Mouse (Mus musculus): ENCODE measurements around the gene Polr2i. TPM values are rescaled to one million over a fixed set of nuclear protein-coding genes. Genes with fewer than 3 reads are reported as not detected.
A peak's percentile ranks its signal among the peaks of the same experiment; 100 is the strongest.

Polr2i gene
- polyA plus RNA-seq, 1 experiment from 2014 or later: 112 TPM

DNA sequence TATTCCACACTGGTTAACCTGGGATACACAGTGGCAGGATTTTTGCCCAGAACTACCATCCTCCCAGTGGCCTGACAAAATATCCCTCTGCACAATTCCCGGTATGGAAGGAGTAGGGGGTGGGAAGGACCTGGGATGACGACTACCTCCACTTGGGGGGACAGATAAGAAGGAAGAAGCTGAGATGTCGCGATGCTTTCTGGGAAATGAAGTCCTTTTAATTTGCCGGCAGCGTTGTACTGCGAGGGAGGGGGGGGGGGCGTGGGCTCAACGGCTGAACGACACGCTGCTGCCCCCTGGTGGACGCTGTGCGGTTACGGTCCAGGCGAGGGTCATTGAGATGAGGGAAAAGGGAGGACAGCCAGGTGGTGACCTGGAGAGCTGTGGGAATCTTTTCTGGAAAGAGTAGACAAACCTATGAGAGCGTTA lies 15.0 kb upstream of the Polr2i start:
- Histone ChIP-seq H3K4me3 (ENCODE audit: low read length) (peak overlapping the region; percentile 30), H3K9me3 (replicated peaks; ENCODE audit: control insufficient read depth, low read length) (no peaks in the 10 kb centered on the region), H3K36me3 (ENCODE audit: control insufficient read depth, insufficient read depth) (no peaks in the 10 kb centered on the region), H3K9ac (ENCODE audit: low read length) (peak overlapping the region; percentile 58; the same call in 1 of the 2 replicates), H3K27ac (ENCODE audit: low read length) (no peak overlapping the region), H3K27me3 (ENCODE audit: control insufficient read depth, insufficient read depth, low read length) (no peaks in the 10 kb centered on the region), H3K4me2 (ENCODE audit: low read depth, low read length) (peak overlapping the region; percentile 65), H3K4me1 (ENCODE audit: control insufficient read depth, insufficient read depth, low read length) (peaks cover 12% of the 10 kb centered on the region)
- peak; percentile 63 for ATAC-seq (replicated peaks; ENCODE audit: extremely low read depth, insufficient read depth, low FRiP score)
- under 1% methylated on average over 15 of the region's 16 CpGs for WGBS

DNA sequence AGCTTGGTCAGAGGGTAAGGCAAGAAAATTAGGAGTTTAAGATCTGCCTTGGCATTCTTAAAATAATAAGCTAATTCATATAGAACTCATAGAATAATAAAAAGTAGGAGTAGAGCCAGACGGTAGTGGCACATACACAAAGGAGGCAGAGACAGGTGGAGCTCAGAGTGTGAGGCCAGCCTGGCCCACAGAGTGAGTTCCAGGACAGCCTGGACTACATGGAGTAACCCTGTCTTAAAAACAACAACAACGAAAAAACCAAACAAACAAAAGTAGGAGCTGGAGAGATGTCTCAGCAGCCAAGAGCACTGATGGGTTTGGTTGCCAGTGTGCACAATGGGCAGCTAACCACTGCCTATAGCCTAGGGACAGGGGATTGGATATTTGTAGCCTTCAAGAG lies 14.5 kb upstream of the Polr2i start:
- 52% methylated on average over 2 of the region's 2 CpGs for WGBS
- Histone ChIP-seq H3K27ac (ENCODE audit: low read length) (no peak overlapping the region), H3K4me3 (ENCODE audit: low read length) (no peak overlapping the region), H3K36me3 (ENCODE audit: control insufficient read depth, insufficient read depth) (no peaks in the 10 kb centered on the region), H3K9ac (ENCODE audit: low read length) (no peak overlapping the region), H3K4me2 (ENCODE audit: low read depth, low read length) (no peak overlapping the region), H3K4me1 (ENCODE audit: control insufficient read depth, insufficient read depth, low read length) (peaks cover 12% of the 10 kb centered on the region), H3K9me3 (replicated peaks; ENCODE audit: control insufficient read depth, low read length) (no peaks in the 10 kb centered on the region), H3K27me3 (ENCODE audit: control insufficient read depth, insufficient read depth, low read length) (no peaks in the 10 kb centered on the region)
- no peak for ATAC-seq (replicated peaks; ENCODE audit: extremely low read depth, insufficient read depth, low FRiP score)

DNA sequence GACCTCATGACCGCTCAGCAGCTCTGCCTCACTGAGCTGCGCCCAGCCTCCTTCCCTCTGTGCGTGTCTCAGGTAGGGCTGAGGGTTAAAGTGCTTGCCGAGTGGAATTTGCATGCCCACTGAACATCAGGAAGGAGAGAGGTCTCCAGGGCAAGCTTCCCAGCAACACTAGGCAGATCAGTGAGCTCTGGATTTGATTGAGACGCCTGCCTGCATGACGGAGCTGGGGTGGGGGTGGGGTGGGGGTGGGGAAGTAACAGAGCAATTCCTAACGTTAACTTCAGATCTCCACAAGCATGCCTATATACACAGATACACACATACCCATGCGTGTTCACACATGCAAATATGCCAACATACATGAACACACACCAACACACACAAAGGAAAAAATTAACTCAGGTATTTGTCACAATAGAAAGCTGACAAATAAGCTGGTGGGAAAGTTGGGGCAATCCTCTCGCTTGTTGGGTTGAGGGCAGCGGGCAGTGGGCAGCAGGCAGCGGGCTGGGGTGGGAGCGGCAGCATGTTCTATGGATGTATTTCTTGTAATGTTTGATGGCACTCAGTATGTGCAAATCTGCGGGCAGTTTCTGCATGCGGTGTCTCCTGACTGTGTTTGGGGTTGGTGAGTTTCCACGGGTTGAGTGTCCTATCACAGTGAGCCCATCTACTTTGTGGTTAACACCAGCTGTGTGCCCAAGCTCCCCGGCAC lies 12.3 kb upstream of the Polr2i start:
- Histone ChIP-seq H3K9me3 (replicated peaks; ENCODE audit: control insufficient read depth, low read length) (no peaks in the 10 kb centered on the region), H3K4me3 (ENCODE audit: low read length) (peak overlapping the region; percentile 59), H3K27me3 (ENCODE audit: control insufficient read depth, insufficient read depth, low read length) (no peaks in the 10 kb centered on the region), H3K36me3 (ENCODE audit: control insufficient read depth, insufficient read depth) (peaks cover 15% of the 10 kb centered on the region), H3K4me1 (ENCODE audit: control insufficient read depth, insufficient read depth, low read length) (peaks cover 12% of the 10 kb centered on the region), H3K4me2 (ENCODE audit: low read depth, low read length) (peak overlapping the region; percentile 94), H3K27ac (ENCODE audit: low read length) (peak overlapping the region; percentile 77), H3K9ac (ENCODE audit: low read length) (peak overlapping the region; percentile 75)
- ATAC-seq (replicated peaks; ENCODE audit: extremely low read depth, insufficient read depth, low FRiP score): peak; percentile 68
- WGBS: 2% methylated on average over 16 of the region's 16 CpGs

DNA sequence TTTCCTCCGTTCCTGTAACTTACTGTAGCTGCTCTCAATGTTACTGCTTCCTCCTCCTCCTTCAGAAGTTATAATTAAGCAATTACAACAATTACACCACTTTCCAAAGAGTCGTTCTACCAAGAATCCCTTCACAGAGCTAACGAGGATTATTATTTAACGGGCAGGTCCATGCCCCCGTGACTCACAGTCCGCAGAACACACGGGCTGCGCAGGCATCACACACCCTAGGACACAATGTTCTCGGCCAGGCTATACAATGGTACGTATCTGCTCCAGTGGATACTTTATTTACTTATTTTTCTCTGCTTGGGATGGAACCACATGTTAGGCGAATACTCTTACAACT lies 11.8 kb upstream of the Polr2i start:
- peaks cover 12% of the 10 kb centered on the region for H3K4me1 ChIP-seq (ENCODE audit: control insufficient read depth, insufficient read depth, low read length)
- peak; percentile 14; the same call in 1 of the 2 replicates for ATAC-seq (replicated peaks; ENCODE audit: extremely low read depth, insufficient read depth, low FRiP score)
- peak overlapping the region; percentile 94 for H3K4me2 ChIP-seq (ENCODE audit: low read depth, low read length)
- WGBS: 25% methylated on average over 11 of the region's 11 CpGs
- no peaks in the 10 kb centered on the region for H3K9me3 ChIP-seq (replicated peaks; ENCODE audit: control insufficient read depth, low read length)
- peaks cover 16% of the 10 kb centered on the region for H3K36me3 ChIP-seq (ENCODE audit: control insufficient read depth, insufficient read depth)
- H3K9ac ChIP-seq (ENCODE audit: low read length): peak overlapping the region; percentile 75
- peak overlapping the region; percentile 77 for H3K27ac ChIP-seq (ENCODE audit: low read length)
- peak overlapping the region; percentile 59 for H3K4me3 ChIP-seq (ENCODE audit: low read length)
- no peaks in the 10 kb centered on the region for H3K27me3 ChIP-seq (ENCODE audit: control insufficient read depth, insufficient read depth, low read length)

DNA sequence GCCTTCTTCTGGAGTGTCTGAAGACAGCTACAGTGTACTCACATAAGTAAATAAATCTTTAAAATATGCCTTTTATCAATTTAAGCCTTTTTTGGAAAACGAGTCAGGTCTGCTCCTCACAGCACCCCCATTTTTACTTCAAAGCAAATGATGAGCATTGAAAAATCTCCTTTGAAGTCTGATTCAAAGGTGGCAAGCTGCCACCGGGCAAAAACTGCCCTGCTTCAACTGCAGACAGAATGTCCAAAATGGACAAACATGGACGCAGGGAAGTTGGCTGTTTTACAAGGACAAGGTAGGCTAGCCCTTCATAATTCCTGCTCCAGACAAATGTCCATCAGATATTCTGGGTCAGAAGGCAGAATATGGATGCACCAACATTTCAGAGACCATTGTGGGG lies 10.3 kb upstream of the Polr2i start:
- Histone ChIP-seq H3K4me2 (ENCODE audit: low read depth, low read length) (no peak overlapping the region), H3K27me3 (ENCODE audit: control insufficient read depth, insufficient read depth, low read length) (no peaks in the 10 kb centered on the region), H3K9me3 (replicated peaks; ENCODE audit: control insufficient read depth, low read length) (no peaks in the 10 kb centered on the region), H3K4me3 (ENCODE audit: low read length) (no peak overlapping the region), H3K4me1 (ENCODE audit: control insufficient read depth, insufficient read depth, low read length) (peaks cover 10% of the 10 kb centered on the region), H3K36me3 (ENCODE audit: control insufficient read depth, insufficient read depth) (peaks cover 27% of the 10 kb centered on the region), H3K9ac (ENCODE audit: low read length) (no peak overlapping the region), H3K27ac (ENCODE audit: low read length) (no peak overlapping the region)
- 84% methylated on average over 3 of the region's 3 CpGs for WGBS
- ATAC-seq (replicated peaks; ENCODE audit: extremely low read depth, insufficient read depth, low FRiP score): no peak

DNA sequence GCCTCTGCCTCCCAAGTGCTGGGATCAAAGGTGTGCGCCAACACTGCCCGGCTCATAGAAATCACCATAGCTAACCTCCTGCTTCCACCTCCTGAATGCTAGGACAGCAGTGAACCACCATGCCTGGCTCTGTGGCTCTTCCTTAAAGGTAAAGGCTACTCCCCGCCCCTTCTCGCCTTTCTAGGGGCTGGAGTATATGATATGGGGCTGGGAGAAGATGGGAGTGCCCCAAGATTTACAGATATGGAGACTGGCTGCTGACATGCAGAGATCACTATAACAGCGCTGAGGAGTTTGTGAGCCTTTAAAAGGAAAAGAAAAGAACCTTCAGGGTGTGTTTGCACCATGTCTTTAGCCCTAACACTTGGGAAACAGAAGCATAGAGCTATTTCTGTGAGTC lies 9.5 kb upstream of the Polr2i start:
- Histone ChIP-seq H3K4me1 (ENCODE audit: control insufficient read depth, insufficient read depth, low read length) (peaks cover 7% of the 10 kb centered on the region), H3K9me3 (replicated peaks; ENCODE audit: control insufficient read depth, low read length) (no peaks in the 10 kb centered on the region), H3K9ac (ENCODE audit: low read length) (no peak overlapping the region), H3K36me3 (ENCODE audit: control insufficient read depth, insufficient read depth) (peaks cover 30% of the 10 kb centered on the region), H3K4me3 (ENCODE audit: low read length) (no peak overlapping the region), H3K27ac (ENCODE audit: low read length) (no peak overlapping the region), H3K4me2 (ENCODE audit: low read depth, low read length) (no peak overlapping the region), H3K27me3 (ENCODE audit: control insufficient read depth, insufficient read depth, low read length) (no peaks in the 10 kb centered on the region)
- WGBS: 92% methylated on average over 5 of the region's 5 CpGs
- ATAC-seq (replicated peaks; ENCODE audit: extremely low read depth, insufficient read depth, low FRiP score): no peak

DNA sequence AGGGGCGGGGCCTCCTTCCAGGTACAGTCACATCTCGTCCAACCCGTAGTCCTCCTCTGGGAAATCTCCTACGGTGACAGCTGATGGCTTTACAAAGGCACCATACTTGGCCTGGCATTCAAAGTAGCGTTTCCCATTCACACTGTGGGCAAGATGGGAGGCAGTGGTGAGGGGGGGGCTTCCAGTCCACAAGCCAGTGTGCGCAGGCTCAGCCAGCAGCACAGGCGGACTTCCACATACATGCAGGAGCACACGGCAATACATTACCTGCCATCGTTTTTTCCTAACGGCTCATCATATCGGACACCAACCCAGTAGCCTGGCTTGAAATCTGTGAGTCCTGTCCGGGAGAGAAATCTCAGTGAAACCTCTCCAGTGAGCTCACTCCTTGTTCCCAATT lies 7.5 kb upstream of the Polr2i start:
- Histone ChIP-seq H3K9me3 (replicated peaks; ENCODE audit: control insufficient read depth, low read length) (no peaks in the 10 kb centered on the region), H3K36me3 (ENCODE audit: control insufficient read depth, insufficient read depth) (peaks cover 32% of the 10 kb centered on the region), H3K27me3 (ENCODE audit: control insufficient read depth, insufficient read depth, low read length) (no peaks in the 10 kb centered on the region)

DNA sequence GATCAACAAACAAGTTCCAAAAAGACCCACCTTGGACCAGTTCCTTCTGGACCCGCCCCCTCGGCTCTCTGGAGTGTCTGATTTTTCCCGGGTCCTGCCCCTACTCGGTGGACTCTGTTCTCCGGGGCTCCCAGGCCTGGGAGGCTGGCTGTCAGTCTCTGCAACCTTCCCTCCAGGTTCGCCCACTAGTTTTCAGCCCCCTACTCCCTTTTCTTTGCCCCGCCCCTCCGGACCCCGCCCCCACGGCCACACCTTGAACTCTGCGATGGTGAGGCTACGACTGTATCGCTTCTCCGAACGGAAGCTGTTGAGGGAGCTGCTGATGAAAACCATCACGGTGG lies 450 bp upstream of the Polr2i start:
- Histone ChIP-seq H3K9ac (ENCODE audit: low read length) (peak overlapping the region; percentile 63), H3K4me2 (ENCODE audit: low read depth, low read length) (peak overlapping the region; percentile 82), H3K4me3 (ENCODE audit: low read length) (peak overlapping the region; percentile 75), H3K4me1 (ENCODE audit: control insufficient read depth, insufficient read depth, low read length) (peaks cover 10% of the 10 kb centered on the region), H3K36me3 (ENCODE audit: control insufficient read depth, insufficient read depth) (peaks cover 13% of the 10 kb centered on the region), H3K27ac (ENCODE audit: low read length) (no peak overlapping the region), H3K27me3 (ENCODE audit: control insufficient read depth, insufficient read depth, low read length) (no peaks in the 10 kb centered on the region), H3K9me3 (replicated peaks; ENCODE audit: control insufficient read depth, low read length) (no peaks in the 10 kb centered on the region)
- ATAC-seq (replicated peaks; ENCODE audit: extremely low read depth, insufficient read depth, low FRiP score): no peak
- WGBS: under 1% methylated on average over 16 of the region's 16 CpGs

More for the DNA sequence above, 7.5 kb upstream of the Polr2i start:
- Histone ChIP-seq H3K9ac (ENCODE audit: low read length) (no peak overlapping the region), H3K4me2 (ENCODE audit: low read depth, low read length) (no peak overlapping the region), H3K4me1 (ENCODE audit: control insufficient read depth, insufficient read depth, low read length) (peaks cover 4% of the 10 kb centered on the region), H3K27ac (ENCODE audit: low read length) (no peak overlapping the region), H3K4me3 (ENCODE audit: low read length) (no peak overlapping the region)
- WGBS: 92% methylated on average over 12 of the region's 12 CpGs
- no peak for ATAC-seq (replicated peaks; ENCODE audit: extremely low read depth, insufficient read depth, low FRiP score)

DNA sequence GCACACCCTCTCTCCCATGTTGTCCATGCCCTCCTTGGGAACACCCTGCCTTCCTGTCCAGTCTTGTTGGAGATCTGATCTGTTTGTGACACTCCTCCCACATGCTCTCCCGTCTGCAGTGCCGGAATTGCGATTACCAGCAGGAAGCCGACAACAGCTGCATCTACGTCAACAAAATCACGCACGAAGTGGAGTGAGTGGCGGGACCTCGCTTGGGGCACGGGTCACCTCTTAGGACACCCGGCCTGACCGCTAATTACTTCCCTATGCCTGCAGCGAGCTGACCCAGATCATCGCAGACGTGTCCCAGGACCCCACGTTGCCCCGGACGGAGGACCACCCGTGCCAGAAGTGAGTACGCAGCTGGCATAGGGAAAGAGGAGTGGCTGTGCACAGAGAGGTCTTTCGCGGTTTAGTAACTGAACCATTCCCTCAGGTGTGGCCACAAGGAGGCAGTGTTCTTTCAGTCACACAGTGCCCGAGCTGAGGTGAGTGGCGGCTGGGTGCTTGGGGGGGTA lies 942 bp downstream of the Polr2i start:
- H3K4me2 ChIP-seq (ENCODE audit: low read depth, low read length): peak overlapping the region; percentile 83
- H3K27me3 ChIP-seq (ENCODE audit: control insufficient read depth, insufficient read depth, low read length): no peaks in the 10 kb centered on the region
- H3K9ac ChIP-seq (ENCODE audit: low read length): peak overlapping the region; percentile 83
- 0 out of 2 replicates have a peak, but pooled peaks cover 8% of the 10 kb centered on the region for H3K36me3 ChIP-seq (ENCODE audit: control insufficient read depth, insufficient read depth)
- H3K9me3 ChIP-seq (replicated peaks; ENCODE audit: control insufficient read depth, low read length): no peaks in the 10 kb centered on the region
- H3K4me3 ChIP-seq (ENCODE audit: low read length): peak overlapping the region; percentile 75
- 5% methylated on average over 24 of the region's 24 CpGs for WGBS
- ATAC-seq (replicated peaks; ENCODE audit: extremely low read depth, insufficient read depth, low FRiP score): no peak
- H3K4me1 ChIP-seq (ENCODE audit: control insufficient read depth, insufficient read depth, low read length): peaks cover 10% of the 10 kb centered on the region
- H3K27ac ChIP-seq (ENCODE audit: low read length): peak overlapping the region; percentile 94
